Mouse (Mus musculus) olfactory bulb, adult 2 months (tissue): ENCODE data around the gene Ndufs8.

Experiments used
- CTCF ChIP-seq: fragments of 200-500 bp; IDR thresholded peaks from 2 replicates; pipeline ENCODE4 v1.5.1; 2012; ENCODE audit warnings: low read depth, mild to moderate bottlenecking, low read length, moderate library complexity; ENCODE audit not compliant: insufficient read depth
- POLR2A ChIP-seq: fragments of 200-500 bp; IDR thresholded peaks from 2 replicates; pipeline ENCODE4 v1.6.1; 2012; ENCODE audit warnings: mild to moderate bottlenecking, low read depth, low read length, moderate library complexity; ENCODE audit not compliant: insufficient read depth

DNA sequence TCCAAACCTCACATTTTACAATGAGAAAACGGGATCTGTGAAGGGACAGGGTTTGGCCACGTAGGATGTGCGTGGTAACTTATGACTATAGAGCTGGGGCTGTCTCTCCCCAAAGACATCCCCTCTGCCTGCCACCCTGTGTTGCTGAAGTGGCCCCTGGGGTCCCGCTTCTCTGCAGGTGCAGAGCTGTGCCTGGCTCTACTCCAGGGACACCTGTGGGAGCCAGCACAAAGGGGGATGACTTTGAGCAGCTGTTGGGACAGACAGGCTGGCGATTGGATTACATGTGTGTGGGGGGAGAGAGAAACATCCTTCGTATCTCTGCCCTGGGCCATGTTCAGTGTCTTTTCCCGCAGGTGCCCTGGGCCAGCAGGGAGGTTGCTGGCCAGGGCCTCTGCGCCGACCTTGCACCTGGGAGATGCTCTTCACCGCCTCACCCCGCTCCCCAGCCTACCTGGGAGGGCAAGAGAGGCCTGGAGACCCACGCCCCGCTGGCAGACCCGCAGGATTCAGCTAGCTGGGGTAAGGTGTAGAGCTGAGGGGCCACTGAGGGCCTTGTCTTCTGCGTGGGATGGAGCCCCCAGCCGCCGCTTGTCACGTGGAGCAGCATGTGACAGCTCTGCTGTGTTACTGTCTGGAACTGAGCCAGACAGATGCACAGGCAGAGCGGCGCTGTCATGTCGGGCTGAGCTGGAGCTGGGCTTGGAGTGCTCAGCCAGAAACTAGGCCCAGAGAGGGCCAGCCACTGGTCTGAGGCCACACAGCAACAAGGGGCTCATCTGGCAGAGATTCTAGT lies 17.9 kb upstream of the Ndufs8 start:
- no peak for TF ChIP-seq POLR2A
- TF ChIP-seq CTCF = no peak
